Mouse (Mus musculus): Measurements from ENCODE around the gene Elf2.

- TF ChIP-seq CTCF (conservative IDR thresholded peaks at IDR 0.05; ENCODE audit: low read length) (no peak), POU5F1 (IDR thresholded peaks at IDR 0.05; ENCODE audit: borderline replicate concordance, low read length) (no peak)
These were observed 17.2 kb upstream of the Elf2 start for GRCm38 (mm10) chr3:51357624-51358023.

All from E14TG2a.4 (cell line).